Mouse (Mus musculus) testis, adult 2 months (tissue): Measurements from ENCODE around the gene Maco1.

ENCODE experiments used
- CTCF ChIP-seq: fragments of 200-500 bp; IDR thresholded peaks from 2 replicates; pipeline ENCODE4 v1.5.1; 2012; ENCODE audit warnings: low read depth, mild to moderate bottlenecking, inconsistent platforms, low read length, moderate library complexity; ENCODE audit not compliant: control insufficient read depth, insufficient read depth, insufficient replicate concordance
- POLR2A ChIP-seq: fragments of 200-500 bp; IDR thresholded peaks from 2 replicates; pipeline ENCODE4 v1.6.1; 2012; ENCODE audit warnings: low read depth, mild to moderate bottlenecking, inconsistent platforms, low read length, moderate library complexity; ENCODE audit not compliant: control insufficient read depth

DNA sequence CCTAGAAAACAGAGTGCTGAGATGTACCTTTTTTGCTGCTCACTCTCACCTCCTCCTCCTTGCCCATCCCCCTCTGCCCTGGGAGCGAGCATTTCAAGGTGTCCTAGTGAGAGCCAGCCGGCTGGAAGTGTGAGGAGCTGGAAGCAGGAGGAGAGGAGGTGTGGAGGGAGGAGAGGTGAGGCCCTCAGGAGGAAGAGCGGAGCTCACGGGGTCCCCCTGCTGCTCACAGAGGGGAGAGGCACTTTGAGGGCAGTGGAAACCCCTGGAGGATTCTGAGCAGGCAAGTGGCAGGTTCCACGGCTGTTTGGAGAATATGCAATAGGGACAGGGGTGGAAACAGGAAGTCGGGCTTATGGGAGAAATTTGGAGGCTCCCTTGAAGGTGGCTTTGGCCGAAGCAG lies 30.1 kb upstream of the Maco1 start:
- peak; percentile 72; the same call in 1 of the 2 replicates for TF ChIP-seq CTCF
- no peak for TF ChIP-seq POLR2A
